Mouse (Mus musculus) liver, embryonic 16.5 days (tissue): ENCODE measurements around the gene Ccdc8. TPM values are rescaled to one million over a fixed set of nuclear protein-coding genes. Genes with fewer than 3 reads are reported as not detected.

Experiments used
- ATAC-seq: fragments of 200-750 bp; cut with Nextera tagmentation; 2 replicates; pipeline ENCODE4 v1.8.0; 2017; ENCODE audit warnings: low read depth, mild to moderate bottlenecking, moderate number of reproducible peaks, moderate library complexity
- H3K27ac ChIP-seq: fragments of 300-500 bp; sonication (generic); 2 replicates; pipeline ENCODE4 v1.5.1; 2014; ENCODE audit warnings: mild to moderate bottlenecking, low read length
- H3K27me3 ChIP-seq: fragments of 300-500 bp; sonication (generic); 2 replicates; pipeline ENCODE4 v1.6.1; 2014; ENCODE audit warnings: low read depth, low read length, mixed read lengths; ENCODE audit not compliant: control insufficient read depth, insufficient read depth
- H3K36me3 ChIP-seq: fragments of 300-500 bp; sonication (generic); 2 replicates; pipeline ENCODE4 v1.6.1; 2014; ENCODE audit warnings: mild to moderate bottlenecking; ENCODE audit not compliant: control insufficient read depth, insufficient read depth
- H3K4me1 ChIP-seq: fragments of 300-500 bp; sonication (generic); 2 replicates; pipeline ENCODE4 v1.6.1; 2014; ENCODE audit warnings: low read depth, low read length, mixed read lengths; ENCODE audit not compliant: control insufficient read depth
- H3K4me2 ChIP-seq: fragments of 300-500 bp; sonication (generic); 2 replicates; pipeline ENCODE4 v1.6.1; 2014; ENCODE audit warnings: low read depth, low read length, mixed read lengths
- H3K4me3 ChIP-seq: fragments of 300-500 bp; sonication (generic); 2 replicates; pipeline ENCODE4 v1.5.1; 2014; ENCODE audit warnings: low read depth, mild to moderate bottlenecking, low read length
- H3K9ac ChIP-seq: fragments of 300-500 bp; sonication (generic); 2 replicates; pipeline ENCODE4 v1.6.1; 2014; ENCODE audit warnings: low read depth, low read length
- H3K9me3 ChIP-seq: fragments of 300-500 bp; sonication (generic); replicated peaks from 2 replicates; pipeline ENCODE4 v1.6.1; 2016; ENCODE audit warnings: low read length; ENCODE audit not compliant: control insufficient read depth
- WGBS: fragments of 180-500 bp; shearing (Covaris S2); extraction: QIAGEN DNeasy Blood & Tissue Kit; methylation state at CpG from one replicate; pipeline ENCODE4 v1.1.7; 2014; ENCODE audit not compliant: insufficient replicate concordance; 5-methylcytosine and 5-hydroxymethylcytosine counted together
- polyA plus RNA-seq: library from polyadenylated mRNA; unstranded; fragments of >200 nt; fragmentation: Nextera tagmentation; extraction: Ambion mirVana; gene quantifications from 2 replicates; pipeline ENCODE4 v1.2.1, GENCODE M21; 2015

The Ccdc8 gene
- 5.3 and 5.9 TPM in 2 replicates for polyA plus RNA-seq

DNA sequence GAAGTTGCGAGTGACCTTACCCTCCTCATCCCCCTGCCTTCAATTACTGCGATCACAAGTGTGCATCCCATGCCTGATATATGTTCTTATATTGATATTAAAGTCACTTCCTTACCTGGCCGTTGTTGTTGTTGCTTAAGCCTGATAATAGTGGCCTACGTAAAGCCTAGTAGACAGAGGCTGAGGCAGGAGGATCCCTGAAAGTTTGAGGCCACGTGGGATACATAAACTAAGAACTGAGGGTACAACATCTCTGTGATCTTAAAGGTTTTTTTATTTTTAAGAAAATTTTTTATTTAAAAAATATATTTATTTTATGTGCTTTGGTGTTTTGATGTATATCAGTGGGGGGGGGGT, at the start of gene Ccdc8:
TSS of gene Ccdc8 (plus strand) at position 258 of the 357 bp plus-strand sequence.
- H3K9ac ChIP-seq = no peak within 1 kb of the TSS; the same call in 1 of the 2 replicates
- peak within 1 kb of the TSS; percentile 53 for H3K4me2 ChIP-seq
- H3K27ac ChIP-seq = no peak within 1 kb of the TSS; the same call in 1 of the 2 replicates
- H3K9me3 ChIP-seq = no peaks in the 10 kb centered on the region
- peaks cover 25% of the 10 kb centered on the region for H3K4me1 ChIP-seq
- H3K4me3 ChIP-seq = peak within 1 kb of the TSS; percentile 55
- peaks cover 7% of the 10 kb centered on the region for H3K27me3 ChIP-seq
- H3K36me3 ChIP-seq = no peaks in the 10 kb centered on the region
- no peak for ATAC-seq
- WGBS = 80% methylated on average over 5 of the region's 5 CpGs

DNA sequence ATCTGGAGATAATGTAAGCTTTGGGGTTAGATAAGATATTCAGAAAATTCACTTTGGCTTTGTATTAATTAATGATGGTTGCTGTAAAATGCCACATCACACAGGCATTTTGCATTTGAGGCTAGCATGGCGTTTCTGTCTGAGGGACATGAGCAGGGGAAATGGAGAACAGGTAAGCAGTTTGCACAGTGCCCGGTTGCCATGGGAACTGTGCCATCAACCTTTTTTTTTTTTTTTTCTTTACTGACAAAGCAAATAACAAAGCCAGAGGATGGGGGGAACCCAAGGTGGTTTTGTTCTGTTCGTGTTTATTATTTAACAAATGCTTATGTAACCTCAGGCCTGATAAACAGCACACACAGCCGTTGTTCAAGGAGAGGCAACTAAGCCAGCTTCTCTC, 49.6 kb upstream of the Ccdc8 start:
- H3K27me3 ChIP-seq = peaks cover 46% of the 10 kb centered on the region
- no peaks in the 10 kb centered on the region for H3K4me1 ChIP-seq
- H3K9ac ChIP-seq = no peak overlapping the region
- H3K4me2 ChIP-seq = no peak overlapping the region
- no peak overlapping the region for H3K27ac ChIP-seq
- H3K4me3 ChIP-seq = no peak overlapping the region
- no peak for ATAC-seq
- 32% methylated on average over 4 of the region's 4 CpGs for WGBS
- no peaks in the 10 kb centered on the region for H3K9me3 ChIP-seq
- H3K36me3 ChIP-seq = no peaks in the 10 kb centered on the region

GRCm38 (mm10) chr7:16944061-16944807, 48.3 kb upstream of the Ccdc8 start, which contains the start of gene Pnmal2:
Gene Pnmal2, plus strand, starts transcription at chr7:16944682.
- Histone ChIP-seq H3K4me3 (peak within 1 kb of the TSS; percentile 48), H3K4me2 (peak within 1 kb of the TSS; percentile 58), H3K9me3 (no peaks in the 10 kb centered on the region), H3K4me1 (no peaks in the 10 kb centered on the region), H3K27ac (no peak within 1 kb of the TSS), H3K27me3 (peaks cover 58% of the 10 kb centered on the region), H3K9ac (peak within 1 kb of the TSS; percentile 35; the same call in 1 of the 2 replicates), H3K36me3 (no peaks in the 10 kb centered on the region)
- 18% methylated on average over 36 of the region's 36 CpGs for WGBS
- ATAC-seq = peak; percentile 58; the same call in 1 of the 2 replicates

DNA sequence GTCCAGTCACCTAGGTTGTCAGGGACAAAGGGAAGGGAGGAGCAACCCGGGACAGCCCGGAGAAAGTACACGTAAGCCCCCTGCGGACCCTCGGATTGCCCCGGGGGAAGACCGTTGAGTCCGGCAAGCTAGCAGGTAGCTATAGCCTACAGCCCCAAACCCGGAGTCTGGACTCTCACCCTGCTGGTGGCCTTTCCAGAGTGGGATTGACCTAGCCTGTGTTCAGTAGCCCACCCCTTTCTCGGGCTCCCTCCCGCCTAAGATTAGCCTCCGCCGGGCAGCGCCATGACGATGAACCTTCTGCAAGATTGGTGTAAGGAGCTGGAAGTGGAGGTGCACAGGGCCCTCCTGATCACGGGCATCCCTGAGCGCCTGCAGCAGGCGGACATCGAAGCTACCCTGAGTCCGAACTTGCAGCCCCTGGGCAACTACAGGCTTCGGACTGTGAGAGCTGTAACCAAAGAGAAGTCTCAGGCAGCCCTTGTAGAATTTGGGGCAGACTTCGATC, 47.6 kb upstream of the Ccdc8 start:
- Histone ChIP-seq H3K27me3 (peaks cover 64% of the 10 kb centered on the region), H3K4me1 (peaks cover 2% of the 10 kb centered on the region; the same call in 1 of the 2 replicates), H3K4me3 (peak overlapping the region; percentile 48), H3K27ac (no peak overlapping the region), H3K9me3 (no peaks in the 10 kb centered on the region), H3K9ac (peak overlapping the region; percentile 35; the same call in 1 of the 2 replicates), H3K36me3 (no peaks in the 10 kb centered on the region), H3K4me2 (peak overlapping the region; percentile 58)
- ATAC-seq = no peak
- WGBS = 2% methylated on average over 22 of the region's 22 CpGs

GRCm38 (mm10) chr7:16945419-16945818, 47.1 kb upstream of the Ccdc8 start:
- H3K36me3 ChIP-seq = no peaks in the 10 kb centered on the region
- H3K27ac ChIP-seq = no peak overlapping the region
- ATAC-seq = no peak
- 10% methylated on average over 17 of the region's 17 CpGs for WGBS
- H3K4me3 ChIP-seq = no peak overlapping the region
- H3K9me3 ChIP-seq = no peaks in the 10 kb centered on the region
- H3K4me2 ChIP-seq = no peak overlapping the region
- H3K27me3 ChIP-seq = peaks cover 66% of the 10 kb centered on the region
- H3K4me1 ChIP-seq = peaks cover 6% of the 10 kb centered on the region
- no peak overlapping the region for H3K9ac ChIP-seq

- Histone ChIP-seq H3K4me1 (peaks cover 6% of the 10 kb centered on the region), H3K36me3 (no peaks in the 10 kb centered on the region), H3K4me2 (no peak overlapping the region), H3K9ac (no peak overlapping the region), H3K9me3 (no peaks in the 10 kb centered on the region), H3K27ac (no peak overlapping the region), H3K4me3 (no peak overlapping the region), H3K27me3 (peaks cover 66% of the 10 kb centered on the region)
- ATAC-seq = no peak
- WGBS = 3% methylated on average over 53 of the region's 53 CpGs
These were observed 45.8 kb upstream of the Ccdc8 start for GRCm38 (mm10) chr7:16946441-16947348.

DNA sequence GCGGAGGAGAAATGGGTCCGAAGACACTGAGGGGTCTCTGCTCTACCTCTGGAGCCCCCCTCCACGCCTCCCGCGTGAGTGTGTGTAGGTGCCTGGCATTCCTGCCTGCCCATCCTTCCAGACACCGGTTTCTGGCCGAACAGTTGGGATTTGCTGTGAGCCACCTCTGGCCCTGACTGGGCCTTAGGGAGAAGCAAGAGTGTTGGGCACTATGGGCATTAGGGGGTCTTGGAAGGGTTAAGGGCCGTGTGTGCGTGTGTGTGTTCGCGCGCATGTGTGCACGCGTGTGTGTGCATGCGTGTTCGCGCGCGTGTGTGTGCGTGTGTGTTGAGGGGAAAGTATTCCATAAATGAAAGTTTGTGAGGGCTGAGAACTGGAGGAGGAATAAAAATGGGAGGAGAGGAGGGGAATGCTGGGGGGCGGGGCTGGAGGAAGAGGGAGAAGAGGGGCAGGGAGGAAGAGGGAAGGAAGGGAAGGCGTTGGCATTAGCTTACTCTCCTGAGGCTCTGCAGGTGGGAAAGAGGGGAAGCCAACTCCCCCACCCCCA, 45.1 kb upstream of the Ccdc8 start:
- H3K27me3 ChIP-seq = peaks cover 66% of the 10 kb centered on the region
- H3K4me2 ChIP-seq = no peak overlapping the region

GRCm38 (mm10) chr7:16947959-16948361, 44.5 kb upstream of the Ccdc8 start:
- Histone ChIP-seq H3K9me3 (no peaks in the 10 kb centered on the region), H3K27ac (no peak overlapping the region), H3K36me3 (no peaks in the 10 kb centered on the region), H3K9ac (no peak overlapping the region), H3K4me2 (no peak overlapping the region), H3K27me3 (peaks cover 66% of the 10 kb centered on the region), H3K4me3 (no peak overlapping the region), H3K4me1 (peaks cover 6% of the 10 kb centered on the region)
- no peak for ATAC-seq
- WGBS = 9% methylated on average over 4 of the region's 4 CpGs

More for the DNA sequence above, 45.1 kb upstream of the Ccdc8 start:
- Histone ChIP-seq H3K4me1 (peaks cover 6% of the 10 kb centered on the region), H3K9ac (no peak overlapping the region), H3K36me3 (no peaks in the 10 kb centered on the region), H3K4me3 (no peak overlapping the region), H3K9me3 (no peaks in the 10 kb centered on the region), H3K27ac (no peak overlapping the region)
- 19% methylated on average over 22 of the region's 22 CpGs for WGBS
- no peak for ATAC-seq
